Comparison of ENCODE assay signal across 25 mouse cellular contexts in genomic region chr9:119691505-119691904, GRCm38 (mm10). TPM values are rescaled to one million over a fixed set of nuclear protein-coding genes. Genes with fewer than 3 reads are reported as not detected.
DNase-seq lines count a peak whose midpoint lies in the region; ATAC-seq and TF ChIP-seq lines count a peak whose summit lies in the region.
"Had no signal": no experiment of that assay in that cellular context is flagged by ENCODE, and none has a peak within 500 bp of the region (broad histone marks: within the 10 kb centered on the region; RNA-seq: fewer than 3 reads in every experiment).

No protein-coding gene starts in this region.

- H3K4me3 ChIP-seq in lung, embryonic 16.5 days (ENCODE audit: low read length): no peak overlapping the region
- no peak overlapping the region for H3K4me3 ChIP-seq in lung, adult 2 months (replicated peaks; ENCODE audit: extremely low read depth, low read depth, low read length)
- H3K4me3 ChIP-seq in layer of hippocampus, adult 2 months: no peak overlapping the region
- H3K4me3 ChIP-seq: embryonic facial prominence, embryonic 12.5 days; embryonic facial prominence, embryonic 15.5 days; gastrocnemius, adult 2 months; hindbrain, embryonic 10.5 days; hindbrain, embryonic 13.5 days had no signal

- H3K4me1 ChIP-seq in lung, embryonic 16.5 days (replicated peaks; ENCODE audit: control insufficient read depth, insufficient read depth, low read length): no peaks in the 10 kb centered on the region
- no peaks in the 10 kb centered on the region for H3K4me1 ChIP-seq in lung, adult 2 months (ENCODE audit: control insufficient read depth, insufficient read depth, low read length)
- H3K4me1 ChIP-seq: embryonic facial prominence, embryonic 12.5 days; embryonic facial prominence, embryonic 15.5 days; hindbrain, embryonic 10.5 days had no signal

- no peaks in the 10 kb centered on the region for H3K27me3 ChIP-seq in lung, embryonic 16.5 days (ENCODE audit: control insufficient read depth, insufficient read depth, low read depth, low read length)
- H3K27me3 ChIP-seq: embryonic facial prominence, embryonic 12.5 days; embryonic facial prominence, embryonic 15.5 days; hindbrain, embryonic 13.5 days had no signal

- intact Hi-C loops in heart, postnatal 25 days (cut with DNase I): no loop called here

- TF ChIP-seq CTCF in lung, adult 2 months (IDR thresholded peaks at IDR 0.05; ENCODE audit: insufficient read depth, low read length): no peak
- no peak for TF ChIP-seq CTCF in layer of hippocampus, adult 2 months (conservative IDR thresholded peaks at IDR 0.05)

- H3K9ac ChIP-seq in lung, embryonic 16.5 days (ENCODE audit: low read length): no peak overlapping the region
- H3K9ac ChIP-seq: embryonic facial prominence, embryonic 12.5 days; embryonic facial prominence, embryonic 15.5 days; forebrain, postnatal 0 days; hindbrain, embryonic 13.5 days had no signal

- WGBS in lung, embryonic 16.5 days: 35% methylated on average over 7 of the region's 7 CpGs
- WGBS in lung, adult 2 months: 33% methylated on average over 7 of the region's 7 CpGs

- DNase-seq in lung, adult 2 months: no peak
- peak; percentile 3 for DNase-seq in Muller cell, postnatal 12 days (ENCODE audit: inconsistent ontology term)
- DNase-seq in R1 (ENCODE audit: low read depth, low spot score): peak; percentile 22
- DNase-seq in layer of hippocampus, adult 2 months (ENCODE audit: low spot score in 2 of 2): no peak
- no peak for DNase-seq in heart, postnatal 25 days (ENCODE audit: low spot score)
- DNase-seq: cerebellum, adult 2 months; cerebellum, adult 9-11 months; cerebellum, postnatal 25 days; forebrain, postnatal 0 days; gastrocnemius, adult 2 months; gastrocnemius, postnatal 14 days; heart, postnatal 36 days had no signal

- TF ChIP-seq POLR2A in lung, adult 2 months (IDR thresholded peaks at IDR 0.05; ENCODE audit: borderline replicate concordance, extremely low read depth, low read depth, low read length): no peak

- no peaks in the 10 kb centered on the region for H3K9me3 ChIP-seq in lung, embryonic 16.5 days (ENCODE audit: control insufficient read depth, low read length)
- H3K9me3 ChIP-seq: embryonic facial prominence, embryonic 12.5 days; embryonic facial prominence, embryonic 15.5 days; hindbrain, embryonic 13.5 days had no signal

- H3K4me2 ChIP-seq in lung, embryonic 16.5 days (ENCODE audit: low read depth, low read length): no peak overlapping the region
- H3K4me2 ChIP-seq: embryonic facial prominence, embryonic 12.5 days; embryonic facial prominence, embryonic 15.5 days; heart, embryonic 11.5 days; hindbrain, embryonic 13.5 days had no signal

- no peak overlapping the region for H3K27ac ChIP-seq in lung, embryonic 16.5 days (ENCODE audit: low read length)
- H3K27ac ChIP-seq in layer of hippocampus, adult 2 months: no peak overlapping the region
- H3K27ac ChIP-seq: embryonic facial prominence, embryonic 12.5 days; embryonic facial prominence, embryonic 15.5 days; gastrocnemius, adult 2 months; hindbrain, embryonic 10.5 days; hindbrain, embryonic 13.5 days had no signal

- peak; percentile 83 for ATAC-seq in lung, embryonic 16.5 days (ENCODE audit: low read depth)
- ATAC-seq: forebrain, embryonic 14.5 days; forebrain, postnatal 0 days; hindbrain, embryonic 16.5 days had no signal

- no peaks in the 10 kb centered on the region for H3K36me3 ChIP-seq in lung, embryonic 16.5 days (ENCODE audit: control insufficient read depth, insufficient read depth, low read length)
- H3K36me3 ChIP-seq: embryonic facial prominence, embryonic 12.5 days; embryonic facial prominence, embryonic 15.5 days; hindbrain, embryonic 10.5 days; hindbrain, embryonic 13.5 days had no signal

RNA-seq across cellular contexts. Expression of gene Scn10a, which starts 27.6 kb away (rescaled TPM):
- 0.06 and 0.11 TPM in 2 replicates for polyA plus RNA-seq in lung, embryonic 16.5 days (2015; fragmentation: Nextera tagmentation; extraction: Ambion mirVana)
- polyA plus RNA-seq in lung, adult 2 months (2012; rRNA removed): 0.09 and 0.32 TPM in 2 replicates
- not detected for total RNA-seq in layer of hippocampus, adult 2 months (2021)
- total RNA-seq in heart, postnatal 25 days (2021): under 1 TPM; 0.36 to 0.45 TPM
- total RNA-seq: adrenal gland, adult 18-20 months; adrenal gland, postnatal 10 days; adrenal gland, postnatal 36 days; common myeloid progenitor, adult 5-6 weeks; gastrocnemius, adult 2 months; gastrocnemius, postnatal 14 days had no signal
- polyA plus RNA-seq: cerebellum, adult 2 months; forebrain, embryonic 11.5 days had no signal

Comparison
In these comparisons a context has a peak if more than half of its experiments do, and no peak if none do; other contexts are left out.
1. DNase-seq: peak in Muller cell, postnatal 12 days (single experiment) and R1 (single experiment); none in lung, adult 2 months (single experiment), layer of hippocampus, adult 2 months (0 of 2) and heart, postnatal 25 days (single experiment).